26 mouse cellular contexts compared by ENCODE assay signal in genomic region chr13:8858453-8858852, GRCm38 (mm10). TPM values are rescaled to one million over a fixed set of nuclear protein-coding genes. Genes with fewer than 3 reads are reported as not detected.
DNase-seq lines count a peak whose midpoint lies in the region; ATAC-seq lines count a peak whose summit lies in the region.
"Had no signal": no experiment of that assay in that cellular context is flagged by ENCODE, and none has a peak within 500 bp of the region (broad histone marks: within the 10 kb centered on the region; RNA-seq: fewer than 3 reads in every experiment).

No protein-coding gene starts in this region.

- peaks cover 17% of the 10 kb centered on the region for H3K36me3 ChIP-seq in heart, embryonic 15.5 days
- peaks cover 11% of the 10 kb centered on the region for H3K36me3 ChIP-seq in heart, embryonic 11.5 days (ENCODE audit: control insufficient read depth, insufficient read depth, low read length)

- H3K9me3 ChIP-seq in heart, embryonic 15.5 days (replicated peaks), result no peaks in the 10 kb centered on the region
- H3K9me3 ChIP-seq in heart, embryonic 11.5 days (replicated peaks; ENCODE audit: control insufficient read depth, low read length), result no peaks in the 10 kb centered on the region
- H3K9me3 ChIP-seq: forebrain, embryonic 13.5 days; G1E; hindbrain, embryonic 13.5 days; limb, embryonic 12.5 days had no signal

- ATAC-seq in heart, embryonic 15.5 days (replicated peaks; ENCODE audit: insufficient number of reproducible peaks, insufficient read depth, low FRiP score, low read depth), result peak; percentile 58; the same call in 1 of the 2 replicates
- ATAC-seq in heart, embryonic 11.5 days (replicated peaks; ENCODE audit: insufficient number of reproducible peaks, low FRiP score, low TSS enrichment), result no peak
- peak; percentile 60 for ATAC-seq in erythroblast, adult 5-6 weeks (replicated peaks; ENCODE audit: low FRiP score, poor library complexity, severe bottlenecking)
- ATAC-seq: forebrain, embryonic 13.5 days; intestine, postnatal 0 days had no signal

- peak overlapping the region; percentile 52; the same call in 1 of the 2 replicates for H3K27ac ChIP-seq in heart, embryonic 15.5 days
- H3K27ac ChIP-seq in heart, embryonic 11.5 days (ENCODE audit: low read depth, low read length), result no peak overlapping the region
- H3K27ac ChIP-seq: forebrain, embryonic 13.5 days; hindbrain, embryonic 13.5 days; limb, embryonic 12.5 days; liver, embryonic 14.5 days had no signal

- H3K4me3 ChIP-seq in heart, embryonic 15.5 days, result no peak overlapping the region
- no peak overlapping the region for H3K4me3 ChIP-seq in heart, embryonic 11.5 days (ENCODE audit: low read depth, low read length)
- H3K4me3 ChIP-seq: forebrain, embryonic 13.5 days; hindbrain, embryonic 13.5 days; limb, embryonic 12.5 days had no signal

- intact Hi-C loops in left cerebral cortex, postnatal 36 days (cut with DNase I), result no loop called here

- 40% methylated on average over 6 of the region's 6 CpGs for WGBS in heart, embryonic 15.5 days
- 59% methylated on average over 6 of the region's 6 CpGs for WGBS in heart, embryonic 11.5 days (ENCODE audit: insufficient replicate concordance)

- peak; percentile 14 to 29 for DNase-seq in heart, adult 18-20 months
- no peak for DNase-seq in heart, adult 9 months (ENCODE audit: low spot score in 2 of 2)
- peak; percentile 31 for DNase-seq in heart, postnatal 4 days
- no peak for DNase-seq in left cerebral cortex, postnatal 36 days (ENCODE audit: low spot score in 2 of 2)
- no peak for DNase-seq in ovary, postnatal 14 days (ENCODE audit: low spot score)
- DNase-seq: adrenal gland, adult 8-10 months; cerebellum, adult 2 months; cerebellum, postnatal 14 days; gastrocnemius, postnatal 14 days; kidney, adult 9 months; kidney, postnatal 10 days; layer of hippocampus, adult 9-11 months; lung, postnatal 4 days; midbrain, embryonic 14.5 days; retina, postnatal 1 day; right cerebral cortex, postnatal 14 days; thymus, postnatal 25 days had no signal

- H3K4me2 ChIP-seq in heart, embryonic 15.5 days, result peak overlapping the region; percentile 22; the same call in 1 of the 2 replicates
- H3K4me2 ChIP-seq in heart, embryonic 11.5 days, result no peak overlapping the region
- H3K4me2 ChIP-seq: forebrain, embryonic 13.5 days; hindbrain, embryonic 13.5 days; limb, embryonic 12.5 days had no signal

- H3K9ac ChIP-seq in heart, embryonic 15.5 days, result no peak overlapping the region
- no peak overlapping the region for H3K9ac ChIP-seq in heart, embryonic 11.5 days (ENCODE audit: low read depth, low read length)
- H3K9ac ChIP-seq: forebrain, embryonic 13.5 days; hindbrain, embryonic 13.5 days; limb, embryonic 12.5 days; liver, embryonic 14.5 days had no signal

- peaks cover 5% of the 10 kb centered on the region; the same call in 1 of the 2 replicates for H3K4me1 ChIP-seq in heart, embryonic 15.5 days (replicated peaks)
- no peaks in the 10 kb centered on the region for H3K4me1 ChIP-seq in heart, embryonic 11.5 days (ENCODE audit: control insufficient read depth, insufficient read depth, low read length)
- H3K4me1 ChIP-seq: forebrain, embryonic 13.5 days; hindbrain, embryonic 13.5 days; limb, embryonic 12.5 days had no signal

- H3K27me3 ChIP-seq in heart, embryonic 15.5 days, result no peaks in the 10 kb centered on the region
- H3K27me3 ChIP-seq in heart, embryonic 11.5 days (ENCODE audit: control insufficient read depth, insufficient read depth, low read length), result no peaks in the 10 kb centered on the region
- H3K27me3 ChIP-seq: forebrain, embryonic 13.5 days; hindbrain, embryonic 13.5 days; limb, embryonic 12.5 days had no signal

RNA-seq across cellular contexts. Expression of gene Wdr37, which starts 13.3 kb away (rescaled TPM):
- 10 to 100 TPM; 31.8 to 33.6 TPM for total RNA-seq in heart, adult 18-20 months (2021)
- polyA plus RNA-seq in heart, embryonic 15.5 days (2015; fragmentation: Nextera tagmentation; extraction: Ambion mirVana), result 15.5 and 19.8 TPM in 2 replicates
- 19.6 and 25.5 TPM in 2 replicates for polyA plus RNA-seq in heart, embryonic 11.5 days (2014; fragmentation: Nextera tagmentation; extraction: Ambion mirVana)
- 11.3 and 20.9 TPM in 2 replicates for total RNA-seq in erythroblast, adult 5-6 weeks (2015; ENCODE audit: low replicate concordance)
- 12.3 and 21.3 TPM in 2 replicates for total RNA-seq in erythroblast, adult 5-6 weeks (2017; ENCODE audit: low replicate concordance)
- total RNA-seq in heart, postnatal 4 days (2021), result 10 to 100 TPM; 32.5 to 35.7 TPM
- total RNA-seq in left cerebral cortex, postnatal 36 days (2021), result 100 to 1,000 TPM; 104 TPM

RNA-seq across cellular contexts. Expression of gene Idi1, which starts 26.8 kb away (rescaled TPM):
- 1 to 10 TPM; 4.8 to 5.8 TPM for total RNA-seq in heart, adult 18-20 months (2021)
- 38.2 and 49.3 TPM in 2 replicates for polyA plus RNA-seq in heart, embryonic 15.5 days (2015; fragmentation: Nextera tagmentation; extraction: Ambion mirVana)
- polyA plus RNA-seq in heart, embryonic 11.5 days (2014; fragmentation: Nextera tagmentation; extraction: Ambion mirVana), result 65.1 and 76.7 TPM in 2 replicates
- total RNA-seq in erythroblast, adult 5-6 weeks (2015; ENCODE audit: low replicate concordance), result 5.8 and 10.0 TPM in 2 replicates
- total RNA-seq in erythroblast, adult 5-6 weeks (2017; ENCODE audit: low replicate concordance), result 6.1 and 8.0 TPM in 2 replicates
- total RNA-seq in heart, postnatal 4 days (2021), result 10 to 100 TPM; 27.6 to 31.0 TPM
- 10 to 100 TPM; 37.6 to 42.2 TPM for total RNA-seq in left cerebral cortex, postnatal 36 days (2021)

Comparison
In these comparisons a context has a peak if more than half of its experiments do, and no peak if none do; other contexts are left out.
1. DNase-seq: peak in heart, adult 18-20 months (2 of 2) and heart, postnatal 4 days (single experiment); none in heart, adult 9 months (0 of 2), left cerebral cortex, postnatal 36 days (0 of 2) and ovary, postnatal 14 days (single experiment).